Mouse (Mus musculus) lung, embryonic 14.5 days (tissue): Measurements from ENCODE around the gene Lce1a1. TPM values are rescaled to one million over a fixed set of nuclear protein-coding genes. Genes with fewer than 3 reads are reported as not detected.

ENCODE experiments used
- ATAC-seq: fragments of 200-750 bp; cut with Nextera tagmentation; 2 replicates; pipeline ENCODE4 v1.8.0; 2017; ENCODE audit warnings: mild to moderate bottlenecking, moderate TSS enrichment, moderate library complexity; ENCODE audit not compliant: insufficient read depth
- DNase-seq: peaks from one replicate; pipeline ENCODE4 v3.0.0-alpha.2; 2015
- H3K27ac ChIP-seq: fragments of 300-500 bp; sonication (generic); 2 replicates; pipeline ENCODE4 v1.5.1; 2014; ENCODE audit warnings: low read depth, mild to moderate bottlenecking, moderate library complexity
- H3K27me3 ChIP-seq: fragments of 300-500 bp; sonication (generic); 2 replicates; pipeline ENCODE4 v1.6.1; 2014; ENCODE audit warnings: low read length, control low read depth; ENCODE audit not compliant: insufficient read depth
- H3K36me3 ChIP-seq: fragments of 300-500 bp; sonication (generic); 2 replicates; pipeline ENCODE4 v1.6.1; 2014; ENCODE audit warnings: control low read depth; ENCODE audit not compliant: insufficient read depth
- H3K4me1 ChIP-seq: fragments of 300-500 bp; sonication (generic); 2 replicates; pipeline ENCODE4 v1.6.1; 2014; ENCODE audit warnings: antibody characterized with exemption, control low read depth; ENCODE audit not compliant: insufficient read depth
- H3K4me2 ChIP-seq: fragments of 300-500 bp; sonication (generic); 2 replicates; pipeline ENCODE4 v1.6.1; 2014; ENCODE audit warnings: mild to moderate bottlenecking
- H3K4me3 ChIP-seq: fragments of 300-500 bp; sonication (generic); 2 replicates; pipeline ENCODE4 v1.5.1; 2014; ENCODE audit warnings: low read depth, low read length
- H3K9ac ChIP-seq: fragments of 300-500 bp; sonication (generic); 2 replicates; pipeline ENCODE4 v1.6.1; 2014
- H3K9me3 ChIP-seq: fragments of 300-500 bp; sonication (generic); 2 replicates; pipeline ENCODE4 v1.6.1; 2016; ENCODE audit warnings: low read depth, low read length, control low read depth
- CTCF ChIP-seq: IDR thresholded peaks from 2 replicates; pipeline ENCODE4 v1.5.1; 2016; ENCODE audit warnings: antibody characterized with exemption, low read depth
- WGBS: fragments of 180-500 bp; shearing (Covaris S2); extraction: QIAGEN DNeasy Blood & Tissue Kit; methylation state at CpG from one replicate; pipeline ENCODE4 v1.1.7; 2014; 5-methylcytosine and 5-hydroxymethylcytosine counted together
- polyA plus RNA-seq: library from polyadenylated mRNA; unstranded; fragments of >200 nt; fragmentation: Nextera tagmentation; extraction: Ambion mirVana; gene quantifications from 2 replicates; pipeline ENCODE4 v1.2.1, GENCODE M21; 2014

Lce1a1 gene
- polyA plus RNA-seq, 1 experiment from 2014 or later, result not detected

DNA sequence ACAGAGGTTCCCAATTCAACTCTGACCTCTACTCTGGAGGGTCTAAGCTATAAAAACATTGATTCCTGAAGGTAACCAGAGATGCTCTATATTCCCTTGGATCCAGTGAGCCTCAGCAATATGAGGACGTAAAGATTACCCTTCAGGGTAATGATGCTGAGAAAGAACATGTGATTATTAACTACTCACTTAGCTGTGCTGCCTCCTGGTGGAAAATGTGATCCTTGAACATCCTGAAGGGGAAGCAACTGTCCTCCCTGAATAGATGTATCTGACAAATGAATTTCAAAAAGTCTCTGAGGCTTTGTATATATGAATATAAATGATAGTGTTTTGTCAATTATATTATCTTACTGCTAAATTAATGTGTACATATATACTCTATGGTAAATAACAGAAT is 47.7 kb downstream of the Lce1a1 start:
- no peak overlapping the region for H3K4me3 ChIP-seq
- 47% methylated on average over 1 of the region's 1 CpGs for WGBS
- H3K27ac ChIP-seq, result no peak overlapping the region
- TF ChIP-seq CTCF, result peak; percentile 35; the same call in 1 of the 2 replicates
- no peaks in the 10 kb centered on the region for H3K27me3 ChIP-seq
- DNase-seq (peak; percentile 9), ATAC-seq (no peak)
- no peak overlapping the region for H3K9ac ChIP-seq
- no peaks in the 10 kb centered on the region for H3K4me1 ChIP-seq
- no peak overlapping the region for H3K4me2 ChIP-seq
- H3K9me3 ChIP-seq, result peaks cover 5% of the 10 kb centered on the region; the same call in 1 of the 2 replicates
- no peaks in the 10 kb centered on the region for H3K36me3 ChIP-seq

GRCm38 (mm10) chr3:92599973-92600372 is 48.1 kb downstream of the Lce1a1 start:
- ATAC-seq (no peak), DNase-seq (no peak)
- no peak overlapping the region for H3K27ac ChIP-seq
- no peaks in the 10 kb centered on the region for H3K4me1 ChIP-seq
- TF ChIP-seq CTCF, result no peak
- no peaks in the 10 kb centered on the region for H3K27me3 ChIP-seq
- no peak overlapping the region for H3K9ac ChIP-seq
- H3K36me3 ChIP-seq, result no peaks in the 10 kb centered on the region
- no peak overlapping the region for H3K4me2 ChIP-seq
- H3K9me3 ChIP-seq, result peaks cover 5% of the 10 kb centered on the region; the same call in 1 of the 2 replicates
- no peak overlapping the region for H3K4me3 ChIP-seq

- Histone ChIP-seq H3K4me2 (no peak overlapping the region), H3K27ac (no peak overlapping the region), H3K9me3 (peaks cover 5% of the 10 kb centered on the region; the same call in 1 of the 2 replicates), H3K9ac (no peak overlapping the region), H3K4me3 (no peak overlapping the region), H3K36me3 (no peaks in the 10 kb centered on the region), H3K27me3 (no peaks in the 10 kb centered on the region), H3K4me1 (no peaks in the 10 kb centered on the region)
- no peak for ATAC-seq
- DNase-seq, result no peak
- no peak for TF ChIP-seq CTCF
- 87% methylated on average over 2 of the region's 2 CpGs for WGBS
Measured at GRCm38 (mm10) chr3:92598429-92598828, 49.7 kb downstream of the Lce1a1 start.

Other genes with a start within 250 kb of the Lce1a1 start
- not detected in 2 replicates for gene Sprr2i, start 240.3 kb downstream of the Lce1a1 start, polyA plus RNA-seq
- not detected in 2 replicates for gene Sprr2j-ps, start 230.2 kb downstream of the Lce1a1 start, polyA plus RNA-seq
- 7.7 and 7.9 TPM in 2 replicates for gene Gm9774, start 218.9 kb downstream of the Lce1a1 start, polyA plus RNA-seq
- gene Sprr2k, start 215.7 kb downstream of the Lce1a1 start, polyA plus RNA-seq, result not detected in 2 replicates
- not detected in 2 replicates for gene Sprr1b, start 209.5 kb downstream of the Lce1a1 start, polyA plus RNA-seq
- not detected in 2 replicates for gene Sprr3, start 189.6 kb downstream of the Lce1a1 start, polyA plus RNA-seq
- not detected in 2 replicates for gene Sprr1a, start 162.4 kb downstream of the Lce1a1 start, polyA plus RNA-seq
- not detected in 2 replicates for gene Sprr4, start 147.8 kb downstream of the Lce1a1 start, polyA plus RNA-seq
- gene 2310046K23Rik, start 113.8 kb downstream of the Lce1a1 start, polyA plus RNA-seq, result not detected in 2 replicates
- gene Ivl, start 74.6 kb downstream of the Lce1a1 start, polyA plus RNA-seq, result 0.18 TPM in 1 of 2 replicates, not detected in the other
- gene Smcp, start 59.3 kb downstream of the Lce1a1 start, polyA plus RNA-seq, result not detected in 2 replicates
- gene 2210017I01Rik, start 40.8 kb downstream of the Lce1a1 start, polyA plus RNA-seq, result not detected in 2 replicates
- not detected in 2 replicates for gene Lce6a, start 26.6 kb downstream of the Lce1a1 start, polyA plus RNA-seq
- gene Lce1b, start 8.6 kb upstream of the Lce1a1 start, polyA plus RNA-seq, result not detected in 2 replicates
- gene Lce1a2, start 22.0 kb upstream of the Lce1a1 start, polyA plus RNA-seq, result not detected in 2 replicates
- gene Lce1c, start 30.9 kb upstream of the Lce1a1 start, polyA plus RNA-seq, result not detected in 2 replicates
- not detected in 2 replicates for gene Lce1d, start 38.9 kb upstream of the Lce1a1 start, polyA plus RNA-seq
- not detected in 2 replicates for gene Lce1e, start 60.8 kb upstream of the Lce1a1 start, polyA plus RNA-seq
- gene Lce1f, start 72.0 kb upstream of the Lce1a1 start, polyA plus RNA-seq, result not detected in 2 replicates
- gene Gm38119, start 90.8 kb upstream of the Lce1a1 start, polyA plus RNA-seq, result not detected in 2 replicates
- not detected in 2 replicates for gene Lce1g, start 104.0 kb upstream of the Lce1a1 start, polyA plus RNA-seq
- not detected in 2 replicates for gene Lce1h, start 116.8 kb upstream of the Lce1a1 start, polyA plus RNA-seq
- gene Lce1i, start 130.6 kb upstream of the Lce1a1 start, polyA plus RNA-seq, result not detected in 2 replicates
- not detected in 2 replicates for gene Lce1j, start 142.2 kb upstream of the Lce1a1 start, polyA plus RNA-seq
- gene Lce1k, start 159.6 kb upstream of the Lce1a1 start, polyA plus RNA-seq, result not detected in 2 replicates
- gene Kprp, start 178.9 kb upstream of the Lce1a1 start, polyA plus RNA-seq, result not detected in 2 replicates
- gene Lce1l, start 203.0 kb upstream of the Lce1a1 start, polyA plus RNA-seq, result not detected in 2 replicates
- not detected in 2 replicates for gene 2310050C09Rik, start 221.9 kb upstream of the Lce1a1 start, polyA plus RNA-seq